Mouse (Mus musculus) liver, embryonic 15.5 days (tissue): Measurements from ENCODE around the gene Ablim1. TPM values are rescaled to one million over a fixed set of nuclear protein-coding genes. Genes with fewer than 3 reads are reported as not detected.

ENCODE experiments used
- ATAC-seq: fragments of 200-750 bp; cut with Nextera tagmentation; 2 replicates; pipeline ENCODE4 v1.8.0; 2017; ENCODE audit warnings: moderate number of reproducible peaks, mild to moderate bottlenecking, moderate library complexity; ENCODE audit not compliant: insufficient read depth
- H3K27ac ChIP-seq: fragments of 300-500 bp; sonication (generic); replicated peaks from 2 replicates; pipeline ENCODE4 v1.5.1; 2015; ENCODE audit warnings: mild to moderate bottlenecking, inconsistent platforms
- H3K27me3 ChIP-seq: fragments of 300-500 bp; sonication (generic); 2 replicates; pipeline ENCODE4 v1.6.1; 2015; ENCODE audit warnings: mild to moderate bottlenecking, inconsistent platforms
- H3K36me3 ChIP-seq: fragments of 300-500 bp; sonication (generic); replicated peaks from 2 replicates; pipeline ENCODE4 v1.6.1; 2015; ENCODE audit warnings: moderate library complexity, mild to moderate bottlenecking, inconsistent platforms
- H3K4me1 ChIP-seq: fragments of 300-500 bp; sonication (generic); replicated peaks from 2 replicates; pipeline ENCODE4 v1.6.1; 2015; ENCODE audit warnings: inconsistent platforms
- H3K4me2 ChIP-seq: fragments of 300-500 bp; sonication (generic); 2 replicates; pipeline ENCODE4 v1.6.1; 2015; ENCODE audit warnings: moderate library complexity, mild to moderate bottlenecking, inconsistent platforms
- H3K4me3 ChIP-seq: fragments of 300-500 bp; sonication (generic); replicated peaks from 2 replicates; pipeline ENCODE4 v1.5.1; 2015; ENCODE audit warnings: mild to moderate bottlenecking, inconsistent platforms
- H3K9ac ChIP-seq: fragments of 300-500 bp; sonication (generic); 2 replicates; pipeline ENCODE4 v1.6.1; 2015; ENCODE audit warnings: moderate library complexity, mild to moderate bottlenecking, inconsistent platforms
- H3K9me3 ChIP-seq: fragments of 300-500 bp; sonication (generic); replicated peaks from 2 replicates; pipeline ENCODE4 v1.6.1; 2016; ENCODE audit warnings: inconsistent platforms
- WGBS: fragments of 180-500 bp; shearing (Covaris S2); methylation state at CpG from one replicate; pipeline ENCODE4 v1.1.7; 2015; ENCODE audit warnings: mixed read lengths; ENCODE audit not compliant: insufficient replicate concordance; 5-methylcytosine and 5-hydroxymethylcytosine counted together
- polyA plus RNA-seq: library from polyadenylated mRNA; unstranded; fragments of >200 nt; fragmentation: Nextera tagmentation; extraction: Ambion mirVana; gene quantifications from 2 replicates; pipeline ENCODE4 v1.2.1, GENCODE M21; 2015

Ablim1 gene
- polyA plus RNA-seq, 1 experiment from 2014 or later: 9.5 TPM

DNA sequence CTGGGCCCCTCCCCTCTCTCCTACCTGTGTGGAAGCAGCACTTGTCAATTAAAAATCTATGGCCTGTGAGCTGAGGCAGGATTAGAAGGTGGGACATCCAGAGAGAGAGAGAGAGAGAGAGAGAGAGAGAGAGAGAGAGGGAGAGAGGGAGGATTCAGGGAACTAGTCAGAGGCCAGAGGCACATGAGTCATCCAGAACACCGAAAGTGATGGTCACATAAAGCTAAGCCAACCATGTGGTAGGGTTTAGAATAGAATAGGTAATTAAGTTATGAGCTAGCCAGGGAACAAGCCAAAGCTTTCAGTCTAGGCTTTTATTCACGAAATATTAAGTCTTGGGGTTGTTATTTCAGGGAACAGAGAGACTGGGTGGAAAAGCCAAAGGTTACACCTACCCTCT is 10.1 kb downstream of the Ablim1 start:
- H3K9ac ChIP-seq: no peak overlapping the region
- no peak for ATAC-seq
- H3K27me3 ChIP-seq: no peaks in the 10 kb centered on the region
- H3K4me3 ChIP-seq: no peak overlapping the region
- H3K27ac ChIP-seq: no peak overlapping the region
- H3K4me2 ChIP-seq: no peak overlapping the region
- H3K4me1 ChIP-seq: no peaks in the 10 kb centered on the region
- WGBS: 50% methylated on average over 2 of the region's 2 CpGs
- no peaks in the 10 kb centered on the region for H3K36me3 ChIP-seq
- H3K9me3 ChIP-seq: no peaks in the 10 kb centered on the region

DNA sequence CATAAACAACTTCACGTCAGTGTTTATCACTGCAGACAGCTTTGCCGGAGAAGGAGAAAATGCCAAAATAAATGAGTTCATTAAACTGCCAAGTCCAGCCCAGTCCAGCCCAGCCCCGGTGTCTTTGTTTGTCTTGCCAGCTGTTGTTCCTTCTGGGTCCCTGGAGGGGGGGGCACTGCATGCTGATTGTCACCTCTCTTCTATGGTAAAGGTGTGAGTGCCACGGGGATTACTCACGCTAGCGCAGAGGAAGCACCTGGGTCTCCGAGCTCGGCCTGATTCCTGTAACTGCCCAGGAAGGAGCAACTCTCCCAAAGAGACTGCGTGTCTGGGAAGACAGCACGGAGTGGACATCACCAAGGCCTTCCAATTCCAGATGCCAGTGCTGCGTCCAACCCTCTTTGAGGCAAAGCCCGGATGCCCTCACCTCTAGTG is 12.7 kb downstream of the Ablim1 start:
- Histone ChIP-seq H3K36me3 (no peaks in the 10 kb centered on the region), H3K27me3 (no peaks in the 10 kb centered on the region), H3K9me3 (no peaks in the 10 kb centered on the region), H3K9ac (no peak overlapping the region), H3K4me1 (no peaks in the 10 kb centered on the region), H3K4me3 (no peak overlapping the region), H3K4me2 (no peak overlapping the region), H3K27ac (no peak overlapping the region)
- 64% methylated on average over 12 of the region's 12 CpGs for WGBS
- no peak for ATAC-seq

- Histone ChIP-seq H3K4me3 (no peak overlapping the region), H3K9me3 (no peaks in the 10 kb centered on the region), H3K4me2 (no peak overlapping the region), H3K4me1 (peaks cover 11% of the 10 kb centered on the region), H3K27me3 (no peaks in the 10 kb centered on the region), H3K36me3 (no peaks in the 10 kb centered on the region), H3K9ac (no peak overlapping the region), H3K27ac (no peak overlapping the region)
- no peak for ATAC-seq
- 48% methylated on average over 5 of the region's 5 CpGs for WGBS
These were observed 16.7 kb downstream of the Ablim1 start for GRCm38 (mm10) chr19:57298006-57298405.

GRCm38 (mm10) chr19:57297447-57297846 is 17.3 kb downstream of the Ablim1 start:
- H3K4me1 ChIP-seq: peaks cover 11% of the 10 kb centered on the region
- no peaks in the 10 kb centered on the region for H3K27me3 ChIP-seq
- ATAC-seq: no peak
- no peak overlapping the region for H3K4me3 ChIP-seq
- no peak overlapping the region for H3K9ac ChIP-seq
- no peaks in the 10 kb centered on the region for H3K36me3 ChIP-seq
- no peak overlapping the region for H3K4me2 ChIP-seq
- WGBS: 69% methylated on average over 9 of the region's 9 CpGs
- no peaks in the 10 kb centered on the region for H3K9me3 ChIP-seq
- no peak overlapping the region for H3K27ac ChIP-seq

DNA sequence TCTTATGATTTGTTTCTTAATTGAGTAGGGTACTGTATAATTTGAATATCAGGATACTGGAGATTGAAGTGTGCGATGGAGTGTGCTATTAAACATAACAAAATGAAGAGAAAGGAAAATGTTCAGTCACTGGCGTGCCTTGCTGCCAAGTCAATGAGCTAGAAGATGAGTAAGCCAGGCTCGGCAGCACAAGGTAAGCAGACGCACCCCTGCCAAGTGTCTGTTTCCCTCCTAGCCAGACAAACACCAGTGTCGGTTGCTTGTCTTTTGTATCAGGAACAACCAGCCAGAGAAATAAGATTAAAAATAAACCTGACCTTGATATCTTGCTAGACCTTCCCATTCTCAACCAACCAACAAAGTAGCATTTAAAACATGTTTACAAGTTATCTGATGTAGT is 18.2 kb downstream of the Ablim1 start:
- ATAC-seq: no peak
- Histone ChIP-seq H3K36me3 (no peaks in the 10 kb centered on the region), H3K4me2 (no peak overlapping the region), H3K9ac (no peak overlapping the region), H3K27ac (no peak overlapping the region), H3K9me3 (no peaks in the 10 kb centered on the region), H3K4me3 (no peak overlapping the region), H3K4me1 (peaks cover 11% of the 10 kb centered on the region), H3K27me3 (no peaks in the 10 kb centered on the region)
- WGBS: 47% methylated on average over 5 of the region's 5 CpGs

GRCm38 (mm10) chr19:57295521-57295920 is 19.2 kb downstream of the Ablim1 start:
- Histone ChIP-seq H3K4me2 (no peak overlapping the region), H3K27me3 (no peaks in the 10 kb centered on the region), H3K9ac (no peak overlapping the region), H3K4me1 (peaks cover 11% of the 10 kb centered on the region), H3K36me3 (no peaks in the 10 kb centered on the region), H3K9me3 (no peaks in the 10 kb centered on the region), H3K4me3 (no peak overlapping the region), H3K27ac (no peak overlapping the region)
- WGBS: 49% methylated on average over 9 of the region's 9 CpGs
- no peak for ATAC-seq

DNA sequence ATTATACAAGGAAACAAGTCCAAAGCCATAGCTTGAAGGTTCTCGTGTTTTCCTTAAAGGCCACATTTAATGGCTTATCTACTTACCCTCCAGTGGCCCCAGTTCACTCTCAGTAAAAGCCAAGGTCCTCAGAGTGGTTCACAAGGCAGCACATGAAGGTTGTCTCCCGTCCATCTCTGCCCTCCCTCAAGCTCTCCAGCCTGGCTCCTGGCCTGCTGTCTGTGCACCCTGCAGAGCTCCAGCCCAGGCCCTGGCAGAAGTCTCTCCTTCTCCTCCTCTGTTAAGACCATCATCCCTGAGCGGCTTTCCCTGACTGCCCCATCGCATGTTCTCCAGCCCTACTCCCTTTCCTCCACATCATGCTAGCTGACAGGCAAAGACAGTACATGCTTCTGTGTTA is 20.4 kb downstream of the Ablim1 start:
- H3K4me3 ChIP-seq: no peak overlapping the region
- H3K9ac ChIP-seq: no peak overlapping the region
- no peak for ATAC-seq
- H3K27me3 ChIP-seq: no peaks in the 10 kb centered on the region
- H3K36me3 ChIP-seq: no peaks in the 10 kb centered on the region
- WGBS: 49% methylated on average over 4 of the region's 4 CpGs
- no peaks in the 10 kb centered on the region for H3K9me3 ChIP-seq
- peaks cover 11% of the 10 kb centered on the region for H3K4me1 ChIP-seq
- H3K27ac ChIP-seq: no peak overlapping the region
- no peak overlapping the region for H3K4me2 ChIP-seq

DNA sequence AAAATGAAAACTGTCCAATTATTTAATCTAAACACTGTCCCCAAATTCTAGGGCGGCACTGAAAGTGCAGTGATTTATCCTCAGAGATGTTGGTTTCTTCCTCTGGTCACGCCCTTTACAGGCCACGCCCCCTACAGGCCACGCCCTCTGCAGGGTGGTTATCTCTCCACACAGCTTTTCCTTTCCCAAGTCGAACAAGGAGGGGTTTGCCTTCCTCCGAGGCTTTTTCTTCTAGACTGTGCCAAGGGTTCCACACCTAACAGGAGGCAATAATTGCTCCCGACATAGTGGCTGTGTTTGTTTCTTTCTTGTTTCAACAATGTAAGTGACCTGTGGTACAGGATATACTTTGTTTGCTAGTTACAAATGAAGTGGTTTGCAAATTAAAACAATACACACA is 21.0 kb downstream of the Ablim1 start:
- Histone ChIP-seq H3K9ac (no peak overlapping the region), H3K27me3 (no peaks in the 10 kb centered on the region), H3K4me1 (peaks cover 11% of the 10 kb centered on the region), H3K4me2 (no peak overlapping the region), H3K4me3 (no peak overlapping the region), H3K9me3 (no peaks in the 10 kb centered on the region), H3K36me3 (no peaks in the 10 kb centered on the region), H3K27ac (no peak overlapping the region)
- no peak for ATAC-seq
- 2% methylated on average over 7 of the region's 7 CpGs for WGBS

GRCm38 (mm10) chr19:57283310-57283709 is 31.4 kb downstream of the Ablim1 start:
- H3K4me1 ChIP-seq: no peaks in the 10 kb centered on the region
- no peaks in the 10 kb centered on the region for H3K9me3 ChIP-seq
- no peak overlapping the region for H3K27ac ChIP-seq
- no peaks in the 10 kb centered on the region for H3K36me3 ChIP-seq
- no peak overlapping the region for H3K4me2 ChIP-seq
- no peak overlapping the region for H3K4me3 ChIP-seq
- H3K9ac ChIP-seq: no peak overlapping the region
- ATAC-seq: no peak
- H3K27me3 ChIP-seq: no peaks in the 10 kb centered on the region
- 53% methylated on average over 3 of the region's 3 CpGs for WGBS

GRCm38 (mm10) chr19:57282642-57283041 is 32.1 kb downstream of the Ablim1 start:
- H3K4me3 ChIP-seq: no peak overlapping the region
- no peak for ATAC-seq
- H3K36me3 ChIP-seq: no peaks in the 10 kb centered on the region
- no peaks in the 10 kb centered on the region for H3K4me1 ChIP-seq
- H3K27me3 ChIP-seq: no peaks in the 10 kb centered on the region
- WGBS: 53% methylated on average over 5 of the region's 5 CpGs
- no peak overlapping the region for H3K27ac ChIP-seq
- no peak overlapping the region for H3K9ac ChIP-seq
- H3K9me3 ChIP-seq: no peaks in the 10 kb centered on the region
- H3K4me2 ChIP-seq: no peak overlapping the region

DNA sequence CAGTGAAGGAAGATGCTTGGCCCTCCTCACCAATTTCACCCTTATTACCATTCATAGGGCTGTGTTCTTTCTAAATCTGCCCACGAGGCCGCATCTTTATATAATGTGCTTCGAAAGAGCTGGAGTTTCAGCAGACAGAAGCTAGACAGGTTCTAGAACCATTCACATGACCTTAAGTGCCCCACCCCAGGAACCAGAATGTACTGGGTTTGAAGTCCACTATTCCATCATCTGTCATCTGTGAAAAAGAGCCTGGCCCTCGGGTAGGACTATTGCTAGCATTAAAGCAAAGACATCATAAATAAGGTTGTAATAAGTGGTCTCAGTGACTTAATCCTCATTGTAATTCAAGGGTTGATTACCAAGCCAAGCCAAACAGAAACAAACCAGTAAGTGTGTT is 35.1 kb downstream of the Ablim1 start:
- Histone ChIP-seq H3K27ac (no peak overlapping the region), H3K4me2 (no peak overlapping the region), H3K27me3 (no peaks in the 10 kb centered on the region), H3K9ac (no peak overlapping the region), H3K9me3 (no peaks in the 10 kb centered on the region), H3K4me1 (no peaks in the 10 kb centered on the region), H3K4me3 (no peak overlapping the region), H3K36me3 (no peaks in the 10 kb centered on the region)
- ATAC-seq: no peak
- 69% methylated on average over 4 of the region's 4 CpGs for WGBS

DNA sequence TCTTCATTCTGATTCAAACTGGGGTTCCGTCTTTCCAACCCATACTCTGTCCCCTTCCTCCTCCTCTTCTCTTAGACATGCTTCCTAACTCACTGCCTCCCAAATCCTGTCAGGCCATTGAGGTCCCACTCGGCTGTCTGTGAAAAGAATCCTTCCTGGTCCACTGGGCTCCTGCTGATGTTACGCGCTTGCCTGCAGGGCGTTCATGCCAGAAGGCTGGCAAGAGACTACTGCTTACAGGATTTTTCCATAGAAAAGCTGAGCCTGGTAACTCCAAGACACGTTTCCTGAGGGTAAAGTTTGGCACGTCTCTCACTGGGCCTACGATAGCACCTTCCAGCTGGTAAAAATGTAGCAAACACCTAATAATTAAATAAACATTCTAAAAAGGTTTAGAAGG is 36.5 kb downstream of the Ablim1 start:
- no peak overlapping the region for H3K9ac ChIP-seq
- no peak for ATAC-seq
- 66% methylated on average over 8 of the region's 8 CpGs for WGBS

More for the DNA sequence above, 36.5 kb downstream of the Ablim1 start:
- Histone ChIP-seq H3K4me2 (no peak overlapping the region), H3K4me1 (0 out of 2 replicates have a peak, but pooled peaks cover under 1% of the 10 kb centered on the region), H3K36me3 (no peaks in the 10 kb centered on the region), H3K27me3 (no peaks in the 10 kb centered on the region), H3K9me3 (no peaks in the 10 kb centered on the region), H3K4me3 (no peak overlapping the region), H3K27ac (no peak overlapping the region)
